Mouse (Mus musculus) erythroid progenitor cell, adult 5-6 weeks (primary cell): Measurements from ENCODE around the gene Lsm11. TPM values are rescaled to one million over a fixed set of nuclear protein-coding genes. Genes with fewer than 3 reads are reported as not detected.
A peak's percentile ranks its signal among the peaks of the same experiment; 100 is the strongest.

Source experiments
- ATAC-seq: replicated peaks from 2 replicates; pipeline ENCODE4 v1.8.0; 2016; ENCODE audit warnings: moderate number of reproducible peaks, mild to moderate bottlenecking, moderate TSS enrichment, inconsistent platforms; ENCODE audit not compliant: poor library complexity, low FRiP score, severe bottlenecking
- total RNA-seq, 2 experiments: library from RNA; stranded (forward) in 1 of 2; stranded (reverse) in 1 of 2; fragments of 150-400 nt in 1 of 2; fragments of 186-747, 209-891 nt in 1 of 2; gene quantifications; 2 replicates each; pipeline versions ENCODE4 v1.2.3 to v1.2.4; 2015 to 2017; ENCODE audit warnings: low replicate concordance in 2 of 2

Lsm11 gene
- total RNA-seq, 2 experiments from 2014 or later, result 0.42 to 1.6 TPM

GRCm38 (mm10) chr11:45932771-45933170 lies 12.0 kb downstream of the Lsm11 start:
- no peak for ATAC-seq

- no peak for ATAC-seq
Measured at GRCm38 (mm10) chr11:45929541-45929940, 15.2 kb downstream of the Lsm11 start.

DNA sequence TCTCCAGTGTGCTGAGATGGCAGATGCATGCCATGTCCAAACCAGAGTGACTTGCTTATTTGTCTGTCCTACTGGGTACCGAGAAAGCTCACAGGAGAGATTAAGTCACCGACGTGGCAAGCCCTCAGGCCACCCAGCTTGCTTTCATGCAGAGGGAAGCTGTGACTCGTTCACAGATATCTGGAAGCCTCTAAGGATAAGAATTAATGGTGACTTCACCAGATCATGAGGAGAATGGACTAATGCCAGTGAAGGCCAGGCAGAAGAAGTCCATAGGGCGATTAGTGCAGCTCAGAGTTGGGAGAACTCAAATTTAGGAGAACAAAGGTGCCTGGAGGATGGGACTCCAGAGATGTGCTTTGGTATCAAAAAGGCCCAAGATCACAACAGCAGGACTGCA lies 17.3 kb downstream of the Lsm11 start:
- no peak for ATAC-seq

GRCm38 (mm10) chr11:45926640-45927082 lies 18.1 kb downstream of the Lsm11 start:
- peak; percentile 94 for ATAC-seq

DNA sequence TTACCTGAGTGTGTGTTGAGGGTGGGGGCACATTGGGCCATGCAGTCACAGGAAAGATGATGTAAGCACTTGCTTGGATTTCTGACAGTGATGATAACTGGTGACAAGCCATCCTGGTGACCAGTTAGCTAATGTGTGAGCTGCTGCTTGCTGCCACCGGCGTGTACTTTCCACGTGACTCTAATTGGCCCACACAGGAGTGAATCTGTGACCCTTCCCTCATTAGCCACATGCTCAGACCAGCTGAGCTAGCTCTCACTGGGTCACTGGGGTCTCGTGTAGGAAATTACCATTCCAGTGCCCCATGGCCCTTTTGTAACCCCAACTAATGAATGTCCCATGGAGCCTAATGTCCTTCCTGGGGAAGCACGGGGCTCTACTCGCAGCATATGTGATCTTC lies 19.3 kb downstream of the Lsm11 start:
- ATAC-seq, result no peak

DNA sequence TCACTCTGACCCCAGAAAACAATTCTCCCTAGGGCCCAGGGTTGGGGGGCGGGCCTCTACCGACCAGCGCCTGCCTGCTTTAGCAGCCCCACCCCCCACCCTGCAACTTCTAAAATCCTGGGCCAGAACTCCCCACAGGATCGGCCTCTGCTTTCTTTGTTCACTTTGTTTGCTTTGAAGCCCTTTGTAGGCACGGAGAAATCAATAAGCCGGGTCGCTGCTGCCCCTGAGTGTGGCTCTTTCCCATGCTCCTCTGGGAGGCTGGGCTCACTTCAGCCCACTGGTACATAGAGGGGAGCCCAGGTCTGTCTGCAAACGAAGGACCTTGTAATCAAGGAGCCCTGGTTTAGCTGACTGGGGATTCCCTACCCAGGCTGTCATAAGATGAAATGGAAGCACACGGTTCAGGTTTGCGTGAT lies 23.2 kb downstream of the Lsm11 start:
- ATAC-seq, result no peak

DNA sequence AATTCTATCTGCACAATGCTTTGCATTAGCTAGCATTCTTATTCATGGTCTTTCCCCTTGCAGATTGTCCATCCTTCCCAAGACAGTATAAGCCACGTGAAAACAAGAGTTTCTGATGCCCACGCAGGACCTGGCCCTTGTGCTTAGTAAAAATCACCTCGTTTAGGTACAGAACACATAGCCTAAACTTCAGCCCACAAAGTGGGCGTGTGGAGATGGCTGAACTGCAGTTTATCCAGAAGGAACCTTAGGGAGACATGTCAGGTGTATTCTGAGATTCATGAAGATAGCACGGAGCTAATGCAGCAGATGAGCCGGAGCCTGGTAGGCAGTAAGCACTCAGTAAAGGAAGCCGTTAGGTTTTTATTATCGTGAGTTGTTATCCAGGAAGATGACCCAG lies 23.7 kb downstream of the Lsm11 start:
- no peak for ATAC-seq

- ATAC-seq, result no peak
Measured at GRCm38 (mm10) chr11:45918836-45919235, 25.9 kb downstream of the Lsm11 start.

DNA sequence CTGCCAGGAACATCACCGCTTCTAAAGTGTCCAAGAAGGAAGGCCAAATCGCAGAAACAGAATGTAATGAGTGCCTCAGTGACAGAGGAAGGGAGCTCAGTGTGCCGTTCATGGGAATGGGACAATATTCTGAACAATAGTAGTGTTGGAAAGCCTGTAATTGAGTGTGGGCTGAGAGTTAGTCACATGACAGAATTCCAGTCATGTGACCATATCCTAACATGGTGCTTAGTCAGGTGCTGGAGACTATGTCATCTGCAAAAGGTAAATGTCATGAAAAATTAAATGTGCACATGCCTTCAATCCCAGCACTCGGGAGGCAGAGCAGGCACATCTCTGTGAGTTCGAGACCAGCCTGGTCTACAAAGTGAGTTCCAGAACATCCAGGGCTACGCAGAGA lies 26.7 kb downstream of the Lsm11 start:
- no peak for ATAC-seq

DNA sequence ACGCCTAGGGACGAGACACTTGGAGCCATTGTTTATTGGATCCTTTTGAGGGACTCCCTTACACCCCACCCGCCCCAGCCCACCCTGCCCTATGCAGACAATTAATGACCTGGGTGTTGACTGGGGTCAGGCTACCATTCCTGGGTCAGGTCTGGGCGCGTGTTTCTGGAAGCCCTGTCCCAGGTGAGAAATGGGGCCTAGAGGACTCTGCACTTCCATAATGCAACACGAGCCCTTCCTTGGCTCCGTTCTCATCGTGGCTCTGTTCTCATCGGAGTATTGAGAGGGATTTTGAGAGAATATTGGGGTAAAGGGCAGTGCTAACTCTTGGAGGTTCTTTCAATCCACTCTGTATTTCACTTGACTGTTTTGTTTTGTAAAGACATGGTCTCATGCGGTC lies 28.5 kb downstream of the Lsm11 start:
- ATAC-seq, result no peak

- ATAC-seq, result no peak
Measured at GRCm38 (mm10) chr11:45910701-45911100, 34.0 kb downstream of the Lsm11 start.

DNA sequence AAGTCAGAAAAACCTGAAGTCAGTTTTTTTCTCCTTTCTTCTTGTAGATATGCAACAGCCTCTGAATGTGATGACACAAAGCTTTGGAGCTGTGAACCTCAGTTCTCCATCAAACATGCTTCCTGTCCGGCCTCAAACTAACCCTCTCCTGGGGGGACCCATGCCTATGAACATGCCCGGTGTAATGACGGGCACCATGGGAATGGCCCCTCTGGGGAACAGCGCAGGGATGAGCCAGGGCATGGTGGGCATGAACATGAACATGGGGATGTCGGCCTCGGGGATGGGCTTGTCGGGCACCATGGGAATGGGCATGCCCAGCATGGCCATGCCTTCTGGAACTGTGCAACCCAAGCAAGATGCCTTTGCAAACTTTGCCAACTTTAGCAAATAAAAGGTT lies 35.8 kb downstream of the Lsm11 start:
- no peak for ATAC-seq

DNA sequence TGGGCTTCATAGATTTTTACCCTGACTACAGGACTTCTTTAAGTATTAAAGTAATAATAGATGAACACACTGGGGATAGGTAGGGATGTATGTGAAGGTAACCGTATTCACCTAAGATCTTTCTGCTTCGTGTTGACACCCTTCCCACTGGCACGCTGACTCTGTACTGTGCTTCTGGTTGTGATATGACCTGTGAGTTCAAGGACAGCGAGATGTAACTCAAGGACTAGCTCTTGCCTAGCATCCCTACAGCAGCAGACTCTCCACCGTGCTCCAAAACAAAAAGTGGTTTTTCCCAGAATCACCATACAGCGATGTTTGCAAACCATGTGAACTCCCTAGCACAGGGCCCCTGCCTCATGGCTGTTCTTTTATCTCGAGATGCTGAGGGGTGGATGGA lies 36.7 kb downstream of the Lsm11 start:
- ATAC-seq, result no peak

DNA sequence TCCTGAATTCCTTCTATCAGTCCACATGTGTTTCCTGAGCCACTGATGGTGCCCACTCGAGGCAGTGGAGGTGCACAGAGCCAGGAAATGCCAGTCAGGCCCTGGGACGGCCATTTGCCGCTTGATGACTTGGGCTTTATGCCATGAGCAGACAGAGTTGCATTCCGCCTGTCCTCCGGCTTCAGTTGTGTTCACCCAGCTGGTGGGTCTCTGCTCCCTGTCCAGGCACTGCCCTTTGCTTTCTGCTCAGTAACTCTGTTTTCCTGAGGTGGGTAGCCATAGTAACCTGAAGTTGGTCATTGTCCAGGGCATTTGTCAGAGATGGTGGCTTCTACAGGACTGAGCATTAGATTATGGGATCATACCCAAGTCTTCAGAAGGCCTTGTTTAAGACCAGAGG lies 37.4 kb downstream of the Lsm11 start:
- ATAC-seq, result no peak

DNA sequence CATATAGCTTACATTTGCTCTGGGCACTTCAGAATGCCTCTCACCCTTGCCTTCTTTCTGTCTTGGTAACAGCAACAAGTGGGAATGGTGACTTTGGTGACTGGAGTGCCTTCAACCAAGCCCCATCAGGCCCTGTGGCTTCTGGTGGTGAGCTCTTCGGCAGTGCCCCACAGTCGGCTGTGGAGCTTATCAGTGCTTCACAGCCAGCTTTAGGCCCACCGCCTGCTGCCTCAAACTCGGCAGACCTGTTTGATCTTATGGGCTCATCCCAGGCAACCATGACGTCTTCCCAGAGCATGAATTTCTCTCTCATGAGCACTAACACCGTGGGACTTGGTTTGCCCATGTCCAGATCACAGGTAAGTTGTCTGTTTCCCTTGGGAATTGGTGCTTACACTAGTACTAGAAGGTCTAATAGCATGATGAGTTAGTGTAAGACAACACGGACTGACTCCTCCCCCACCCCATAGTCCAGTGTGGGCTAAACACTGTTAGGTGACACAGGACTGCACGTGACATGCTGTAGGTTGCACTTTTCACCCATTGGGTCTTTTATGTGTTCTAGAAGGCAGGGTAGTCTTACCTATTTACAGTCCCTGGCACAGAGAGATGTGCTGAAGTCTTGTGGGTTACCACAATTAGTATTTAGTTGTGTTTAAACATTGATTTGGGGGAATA lies 38.5 kb downstream of the Lsm11 start:
- peak; percentile 52; the same call in 1 of the 2 replicates for ATAC-seq

DNA sequence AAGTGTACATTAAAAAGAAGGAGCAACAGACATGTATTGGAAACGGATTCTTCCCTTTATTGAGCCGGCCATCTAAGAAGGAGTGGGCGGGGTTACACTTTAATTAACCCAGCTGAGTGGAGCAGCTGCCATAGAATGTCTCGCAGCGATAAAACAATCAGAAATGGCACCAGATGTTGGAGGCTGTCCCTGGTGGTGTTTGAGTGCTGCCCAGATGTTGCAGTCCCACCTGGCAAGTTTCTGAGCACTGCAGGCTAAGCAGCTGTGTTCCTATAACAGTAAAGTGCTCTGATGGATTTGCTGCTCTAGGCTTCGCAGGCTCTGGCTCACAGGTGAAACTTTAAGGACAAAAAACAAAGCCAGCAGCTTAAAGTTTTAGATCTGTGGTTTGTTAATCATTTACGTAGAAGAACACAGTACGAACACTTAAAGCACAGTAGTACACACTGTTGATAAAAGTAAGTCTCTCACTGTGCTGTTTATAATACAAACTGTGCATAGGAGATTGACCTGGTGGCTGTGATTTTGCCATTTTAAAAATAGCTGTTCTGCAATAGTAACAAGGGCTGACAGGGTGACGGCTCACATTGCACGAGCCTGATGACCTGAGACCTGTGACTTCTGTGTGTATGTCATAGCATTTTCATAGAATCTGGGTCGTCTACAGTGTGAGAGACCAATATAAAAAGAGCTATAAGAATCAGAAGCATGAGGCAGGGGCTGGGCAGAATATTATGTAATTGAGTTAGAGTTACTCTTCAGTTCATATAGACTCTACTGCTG lies 44.3 kb downstream of the Lsm11 start:
- ATAC-seq, result no peak

GRCm38 (mm10) chr11:45897392-45897791 lies 47.3 kb downstream of the Lsm11 start:
- no peak for ATAC-seq

- ATAC-seq, result no peak
Measured at GRCm38 (mm10) chr11:45892861-45893360, 51.8 kb downstream of the Lsm11 start.

- ATAC-seq, result no peak
Measured at GRCm38 (mm10) chr11:45890423-45890822, 54.3 kb downstream of the Lsm11 start.

GRCm38 (mm10) chr11:45889981-45890380 lies 54.8 kb downstream of the Lsm11 start:
- ATAC-seq, result no peak

GRCm38 (mm10) chr11:45888471-45889030 lies 56.2 kb downstream of the Lsm11 start:
- no peak for ATAC-seq
